30 mouse cellular contexts compared by ENCODE assay signal in the genomic region with DNA sequence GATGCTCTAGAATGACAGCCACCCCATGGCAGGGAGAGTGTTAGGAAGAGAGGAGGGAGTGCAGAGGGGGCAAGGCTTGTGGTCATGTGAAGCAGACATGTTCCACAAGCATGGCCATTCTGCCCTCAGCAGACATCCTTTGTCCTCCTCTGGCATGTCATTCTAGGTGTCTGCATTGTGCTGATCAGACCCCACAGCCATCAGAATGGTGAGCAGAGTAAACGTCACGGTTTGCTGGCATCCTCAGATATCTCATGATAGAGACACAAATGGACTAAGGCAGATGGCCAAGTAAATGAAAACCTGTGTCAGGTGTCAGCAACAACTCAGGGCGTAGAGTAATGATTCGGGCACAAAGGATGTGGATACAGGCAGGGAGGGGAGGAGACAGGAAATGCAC.
"Had no signal": no experiment of that assay in that cellular context is flagged by ENCODE, and none has a peak within 500 bp of the region (broad histone marks: within the 10 kb centered on the region; RNA-seq: fewer than 3 reads in every experiment).

No protein-coding gene starts in this region.

- H3K27ac ChIP-seq: limb, embryonic 10.5 days; limb, embryonic 12.5 days; limb, embryonic 13.5 days; limb, embryonic 15.5 days; liver, embryonic 12.5 days; liver, embryonic 13.5 days; liver, embryonic 14.5 days; liver, embryonic 15.5 days; lung, embryonic 15.5 days; macrophage; midbrain, embryonic 10.5 days; midbrain, embryonic 12.5 days; midbrain, embryonic 15.5 days; neural tube, embryonic 12.5 days had no signal

- H3K4me1 ChIP-seq: limb, embryonic 13.5 days; limb, embryonic 15.5 days; lung, embryonic 15.5 days; midbrain, embryonic 10.5 days; midbrain, embryonic 12.5 days had no signal

- H3K9me3 ChIP-seq: limb, embryonic 10.5 days; limb, embryonic 12.5 days; limb, embryonic 13.5 days; limb, embryonic 15.5 days; liver, embryonic 12.5 days; liver, embryonic 13.5 days; liver, embryonic 15.5 days; lung, embryonic 15.5 days; midbrain, embryonic 10.5 days; midbrain, embryonic 12.5 days; midbrain, embryonic 15.5 days; neural tube, embryonic 12.5 days had no signal

- H3K36me3 ChIP-seq: limb, embryonic 10.5 days; limb, embryonic 12.5 days; limb, embryonic 13.5 days; limb, embryonic 15.5 days; liver, embryonic 12.5 days; liver, embryonic 13.5 days; liver, embryonic 15.5 days; lung, embryonic 15.5 days; midbrain, embryonic 10.5 days; midbrain, embryonic 12.5 days; midbrain, embryonic 15.5 days; neural tube, embryonic 12.5 days had no signal

- H3K27me3 ChIP-seq: limb, embryonic 12.5 days; limb, embryonic 13.5 days; limb, embryonic 15.5 days; liver, embryonic 12.5 days; liver, embryonic 13.5 days; liver, embryonic 15.5 days; lung, embryonic 15.5 days; megakaryocyte, embryonic 14.5 days; midbrain, embryonic 12.5 days; midbrain, embryonic 15.5 days; neural tube, embryonic 12.5 days had no signal

- H3K4me2 ChIP-seq: limb, embryonic 12.5 days; limb, embryonic 13.5 days; limb, embryonic 15.5 days; liver, embryonic 11.5 days; liver, embryonic 12.5 days; liver, embryonic 13.5 days; liver, embryonic 15.5 days; lung, embryonic 14.5 days; lung, embryonic 15.5 days; midbrain, embryonic 12.5 days; midbrain, embryonic 15.5 days; neural tube, embryonic 12.5 days had no signal

- DNase-seq: left cerebral cortex, postnatal 4 days; liver; liver, embryonic 13.5 days; liver, postnatal 0 days; lung, adult 18-20 months; lung, adult 2 months; lung, embryonic 14.5 days; lung, postnatal 10 days; lung, postnatal 14 days; lung, postnatal 36 days; lung, postnatal 4 days; midbrain, embryonic 14.5 days had no signal

- ATAC-seq: liver, embryonic 12.5 days; liver, postnatal 0 days; lung, postnatal 0 days; midbrain, embryonic 15.5 days; midbrain, embryonic 16.5 days had no signal

- H3K4me3 ChIP-seq: limb, embryonic 10.5 days; limb, embryonic 12.5 days; limb, embryonic 13.5 days; limb, embryonic 15.5 days; liver, embryonic 12.5 days; liver, embryonic 13.5 days; liver, embryonic 15.5 days; lung, embryonic 15.5 days; megakaryocyte, embryonic 14.5 days; midbrain, embryonic 10.5 days; midbrain, embryonic 12.5 days; midbrain, embryonic 15.5 days; myocyte; neural tube, embryonic 12.5 days had no signal

- H3K9ac ChIP-seq: limb, embryonic 12.5 days; limb, embryonic 13.5 days; limb, embryonic 15.5 days; liver, embryonic 12.5 days; liver, embryonic 13.5 days; liver, embryonic 14.5 days; liver, embryonic 15.5 days; liver, postnatal 0 days; lung, embryonic 14.5 days; lung, embryonic 15.5 days; midbrain, embryonic 12.5 days; midbrain, embryonic 15.5 days; neural tube, embryonic 12.5 days had no signal
